Mouse (Mus musculus): ENCODE results near the gene Gm26938. TPM values are rescaled to one million over a fixed set of nuclear protein-coding genes. Genes with fewer than 3 reads are reported as not detected.

Gene Gm26938
- total RNA-seq, 2 experiments from 2014 or later: not detected

DNA sequence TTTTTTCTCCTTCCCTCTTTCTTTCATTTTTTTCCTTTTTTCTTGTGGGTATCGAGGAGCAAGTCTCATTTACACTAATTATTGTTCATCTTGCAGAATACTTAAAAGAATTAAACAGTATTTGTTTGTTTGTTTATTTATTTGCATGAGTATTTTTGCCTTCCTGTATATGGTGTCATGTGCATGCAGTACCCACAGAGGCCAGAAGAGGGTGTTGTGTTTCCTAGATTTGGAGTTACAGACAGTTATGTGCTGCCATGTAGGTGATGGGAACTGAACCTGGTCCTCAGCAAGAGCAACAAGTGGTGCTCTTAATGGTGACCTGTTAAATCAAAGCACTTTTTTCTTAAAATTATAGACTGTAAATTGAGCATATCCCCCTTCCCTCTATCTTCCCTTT, 1.4 kb upstream of the Gm26938 start:
- no peak overlapping the region for H3K4me3 ChIP-seq
- no peak overlapping the region for H3K27ac ChIP-seq
- peak; percentile 57 for TF ChIP-seq CTCF (IDR thresholded peaks at IDR 0.05)
- no peak for DNase-seq
- intact Hi-C loops (cut with DNase I): loop anchor here (2.0 kb wide), 1 partner anchor 53 kb away; the partner anchor contains the start of gene Ints1

- Histone ChIP-seq H3K4me3 (peak overlapping the region; percentile 84), H3K27ac (peak overlapping the region; percentile 94)
- TF ChIP-seq CTCF (IDR thresholded peaks at IDR 0.05): no peak
- intact Hi-C loops (cut with DNase I): loop anchor here (2.0 kb wide), 1 partner anchor 51 kb away; the partner anchor contains the start of gene Ints1
- DNase-seq: no peak
These were observed 260 bp downstream of the Gm26938 start for GRCm38 (mm10) chr5:139825947-139826346.

DNA sequence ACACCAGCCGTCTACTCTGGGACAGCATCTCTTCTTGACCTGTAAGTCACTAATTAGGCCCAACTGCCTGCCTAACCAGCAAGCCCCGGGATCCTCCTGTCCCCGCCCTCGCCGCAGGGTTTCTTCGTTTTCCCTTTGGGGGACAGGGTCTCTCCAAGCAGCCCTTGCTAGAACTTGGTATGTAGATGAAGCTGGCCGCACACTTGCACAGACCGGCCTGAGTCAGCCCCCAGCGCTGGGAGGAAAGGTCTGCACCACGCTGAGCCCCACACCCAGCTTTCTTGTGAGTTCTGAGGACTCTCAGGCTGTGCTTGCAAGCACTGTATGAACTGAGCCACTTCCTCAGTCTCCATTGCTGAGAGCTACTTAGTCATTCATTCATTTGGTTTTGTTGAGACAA, 1.7 kb downstream of the Gm26938 start:
- H3K4me3 ChIP-seq: no peak overlapping the region

DNA sequence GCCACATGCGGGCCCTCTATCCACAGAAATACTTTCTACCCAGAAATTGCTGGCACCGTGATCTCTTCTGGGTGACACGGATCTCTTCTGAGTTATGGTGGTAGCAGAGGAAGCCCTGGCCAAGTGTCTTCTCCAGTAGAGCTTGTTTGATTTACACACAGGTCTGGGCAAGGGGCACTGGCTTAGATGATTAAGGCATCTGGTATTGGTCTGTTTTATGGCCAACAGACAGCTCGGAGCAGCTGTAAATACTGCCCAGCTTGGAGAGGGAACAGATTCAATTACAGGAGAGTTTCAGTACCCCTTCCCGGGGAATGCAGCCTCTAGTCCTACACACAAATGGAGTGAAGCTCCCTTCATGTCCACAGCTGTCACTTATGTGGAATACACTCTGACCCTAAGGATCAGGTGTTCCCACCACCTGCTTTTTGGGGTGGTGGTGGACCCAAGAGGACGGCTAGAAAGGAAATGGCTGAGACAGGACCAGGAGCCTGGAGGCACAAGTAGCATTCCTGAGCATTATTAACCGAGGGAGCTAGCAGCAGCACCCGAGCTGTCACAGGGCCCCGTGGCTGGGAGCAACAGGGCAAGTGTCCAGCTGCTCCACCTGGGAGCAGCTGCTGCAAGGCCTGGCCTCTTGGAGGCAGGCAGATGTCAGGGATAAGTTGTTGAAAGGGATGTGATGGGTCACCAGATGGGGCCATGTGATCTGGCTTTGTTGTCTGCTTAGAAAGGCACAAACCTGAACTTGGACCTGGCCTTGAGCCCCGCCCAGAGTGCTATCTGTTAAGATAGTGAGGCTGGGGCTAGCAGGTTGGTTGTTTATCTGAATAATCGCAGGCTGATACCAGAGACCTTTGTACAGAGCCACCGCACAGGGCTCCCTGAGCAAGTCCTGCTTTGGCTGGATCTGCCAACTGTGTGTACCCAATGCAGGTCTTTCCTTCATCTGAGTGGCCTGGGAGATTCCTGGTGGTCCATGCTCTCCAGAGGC, 4.4 kb downstream of the Gm26938 start:
- intact Hi-C loops (cut with DNase I): no loop called here
- no peak for TF ChIP-seq CTCF (IDR thresholded peaks at IDR 0.05)
- no peak for DNase-seq
- Histone ChIP-seq H3K4me3 (no peak overlapping the region), H3K27ac (peak overlapping the region; percentile 57)

More for the DNA sequence above, 1.7 kb downstream of the Gm26938 start:
- intact Hi-C loops (cut with DNase I): no loop called here
- TF ChIP-seq CTCF (IDR thresholded peaks at IDR 0.05): no peak
- no peak overlapping the region for H3K27ac ChIP-seq
- DNase-seq: no peak

GRCm38 (mm10) chr5:139819538-139820181, 6.5 kb downstream of the Gm26938 start, which contains the start of gene Tmem184a:
Tmem184a (minus strand) TSS chr5:139819917.
- no peak within 1 kb of the TSS for H3K4me3 ChIP-seq
- H3K27ac ChIP-seq: no peak within 1 kb of the TSS
- DNase-seq: no peak
- intact Hi-C loops (cut with DNase I): loop anchor here (5.0 to 10.0 kb wide), 2 partner anchors 42 to 105 kb away; partner anchors contain the start of gene Ints1
- no peak for TF ChIP-seq CTCF (IDR thresholded peaks at IDR 0.05)

DNA sequence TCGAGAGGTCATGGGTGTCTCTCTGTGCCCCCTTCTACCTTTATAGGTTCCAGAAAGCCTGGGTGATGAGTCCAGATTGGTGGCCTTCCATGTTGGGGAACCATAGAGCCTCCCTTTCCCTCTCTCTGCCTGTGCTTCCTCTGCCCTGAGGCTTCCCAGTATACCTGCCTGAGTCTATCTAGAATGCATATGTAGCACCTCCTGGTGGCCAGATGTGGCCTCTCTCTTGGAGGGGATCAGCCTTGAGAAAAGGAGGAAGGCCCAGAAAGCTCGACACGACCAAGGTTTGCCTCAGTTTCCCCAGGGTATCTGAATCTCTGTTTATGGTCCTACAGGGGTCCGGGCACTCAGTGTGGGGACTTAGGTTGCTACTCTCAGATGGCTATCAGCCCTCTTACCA, 7.4 kb downstream of the Gm26938 start:
- intact Hi-C loops (cut with DNase I): loop anchor here (5.0 to 10.0 kb wide), 2 partner anchors 42 to 104 kb away; partner anchors contain the start of gene Ints1
- Histone ChIP-seq H3K4me3 (no peak overlapping the region), H3K27ac (no peak overlapping the region)
- peak; percentile 50 for DNase-seq
- peak; percentile 66 for TF ChIP-seq CTCF (IDR thresholded peaks at IDR 0.05)

- intact Hi-C loops (cut with DNase I): loop anchor here (5.0 to 10.0 kb wide), 2 partner anchors 41 to 103 kb away; partner anchors contain the start of gene Ints1
- no peak for TF ChIP-seq CTCF (IDR thresholded peaks at IDR 0.05)
- Histone ChIP-seq H3K27ac (no peak overlapping the region), H3K4me3 (no peak overlapping the region)
- DNase-seq: no peak
These were observed 8.2 kb downstream of the Gm26938 start for GRCm38 (mm10) chr5:139818056-139818455.

GRCm38 (mm10) chr5:139817292-139817691, 8.9 kb downstream of the Gm26938 start:
- intact Hi-C loops (cut with DNase I): loop anchor here (5.0 to 10.0 kb wide), 2 partner anchors 40 to 102 kb away; partner anchors contain the start of gene Ints1
- DNase-seq: no peak
- no peak overlapping the region for H3K4me3 ChIP-seq
- H3K27ac ChIP-seq: no peak overlapping the region
- peak; percentile 77 for TF ChIP-seq CTCF (IDR thresholded peaks at IDR 0.05)

DNA sequence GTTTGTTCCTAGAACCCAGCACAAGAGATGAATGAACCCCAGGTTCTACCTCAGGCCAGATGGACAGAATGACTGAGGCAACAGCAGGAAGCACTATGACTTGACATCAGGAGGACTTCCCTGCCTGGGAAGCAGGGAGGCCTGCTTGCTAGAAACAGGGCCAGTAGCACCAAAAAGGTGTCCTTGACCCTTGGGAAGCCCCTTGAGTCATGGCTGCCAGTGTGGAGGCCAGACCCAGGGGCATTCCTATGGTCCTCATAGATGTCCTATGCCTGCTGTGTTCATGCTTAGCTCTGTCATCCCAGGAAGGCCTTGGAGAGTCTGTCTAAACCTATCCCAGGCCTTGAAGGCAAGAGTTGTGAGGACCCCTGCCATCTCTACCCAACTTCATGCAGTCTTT, 9.8 kb downstream of the Gm26938 start:
- Histone ChIP-seq H3K4me3 (no peak overlapping the region), H3K27ac (no peak overlapping the region)
- intact Hi-C loops (cut with DNase I): loop anchor here (5.0 to 10.0 kb wide), 2 partner anchors 39 to 102 kb away; partner anchors contain the start of gene Ints1
- TF ChIP-seq CTCF (IDR thresholded peaks at IDR 0.05): no peak
- DNase-seq: no peak

DNA sequence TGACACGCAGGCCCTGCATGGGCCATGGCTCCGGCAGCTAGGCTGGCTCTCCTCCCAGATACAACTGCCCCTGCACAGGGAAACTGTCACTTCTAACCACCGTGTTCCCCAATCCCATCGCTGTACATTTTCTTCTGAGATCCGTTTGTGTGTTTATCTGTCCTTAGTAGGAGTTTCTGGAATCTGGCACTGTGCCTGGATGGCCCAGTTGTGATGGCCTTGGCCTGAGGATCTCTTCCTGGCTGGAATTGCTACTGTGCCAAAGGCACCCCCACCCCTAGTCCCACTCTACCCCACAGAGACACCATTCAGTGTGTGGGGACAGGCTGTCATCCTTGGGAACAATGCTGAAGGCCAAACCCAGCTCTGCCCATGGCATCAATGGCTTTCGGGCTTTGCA, 10.2 kb downstream of the Gm26938 start:
- intact Hi-C loops (cut with DNase I): loop anchor here (5.0 to 10.0 kb wide), 2 partner anchors 39 to 101 kb away; partner anchors contain the start of gene Ints1
- DNase-seq: no peak
- no peak overlapping the region for H3K4me3 ChIP-seq
- no peak for TF ChIP-seq CTCF (IDR thresholded peaks at IDR 0.05)
- H3K27ac ChIP-seq: no peak overlapping the region

DNA sequence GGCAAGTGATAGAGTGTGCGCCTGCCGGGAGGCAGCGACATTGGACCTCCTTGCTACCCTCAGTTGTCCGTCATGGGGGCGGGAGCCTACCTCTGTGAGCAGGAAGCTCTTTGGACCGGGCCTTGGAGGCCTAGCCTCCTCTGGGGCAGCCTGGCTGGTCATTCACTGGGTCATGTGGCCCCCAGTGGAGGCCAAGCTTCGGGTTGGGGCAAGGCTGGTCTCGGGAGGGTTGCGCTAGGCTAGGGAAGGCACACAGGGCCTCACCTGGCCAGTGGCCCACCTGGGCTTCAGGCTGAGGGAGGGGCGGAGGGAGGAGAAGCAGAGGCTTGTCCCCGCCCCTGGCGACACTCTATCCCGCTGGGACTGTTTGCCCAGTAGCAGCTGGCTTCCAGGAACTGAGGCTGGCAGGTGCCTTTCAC, 12.2 kb downstream of the Gm26938 start:
- Histone ChIP-seq H3K27ac (peak overlapping the region; percentile 35; the same call in 1 of the 2 replicates), H3K4me3 (peak overlapping the region; percentile 51)
- DNase-seq: peak; percentile 44
- intact Hi-C loops (cut with DNase I): loop anchor here (10.0 kb wide), 1 partner anchor 99 kb away; no protein-coding TSS in a partner anchor
- no peak for TF ChIP-seq CTCF (IDR thresholded peaks at IDR 0.05)

GRCm38 (mm10) chr5:139813126-139813490, 13.1 kb downstream of the Gm26938 start:
- DNase-seq: no peak
- intact Hi-C loops (cut with DNase I): loop anchor here (10.0 kb wide), 1 partner anchor 98 kb away; no protein-coding TSS in a partner anchor
- H3K4me3 ChIP-seq: no peak overlapping the region
- no peak for TF ChIP-seq CTCF (IDR thresholded peaks at IDR 0.05)
- H3K27ac ChIP-seq: no peak overlapping the region
